Mouse (Mus musculus) CH12.LX (cell line): ENCODE measurements at regions not wholly inside any gene's neighbourhood (a gene's known extent, or its start where the extent isn't known, plus 50 kb on each side); places are given as distances from the start of the nearest gene placed in this dataset.

Experiments used
- CHD1 ChIP-seq: IDR thresholded peaks from 2 replicates; pipeline ENCODE4 v1.6.1; 2012; ENCODE audit warnings: low read depth, low read length, improper control_type of control experiment, inconsistent platforms
- CHD2 ChIP-seq: IDR thresholded peaks from 2 replicates; pipeline ENCODE4 v1.6.1; 2011; ENCODE audit warnings: low read length, improper control_type of control experiment
- E2F4 ChIP-seq: IDR thresholded peaks from 2 replicates; pipeline ENCODE4 v1.6.1; 2011; ENCODE audit warnings: low read depth, low read length, improper control_type of control experiment; ENCODE audit not compliant: insufficient replicate concordance
- EP300 ChIP-seq: IDR thresholded peaks from 2 replicates; pipeline ENCODE4 v1.6.1; 2011; ENCODE audit warnings: low read length, improper control_type of control experiment
- POLR2A ChIP-seq: IDR thresholded peaks from 2 replicates; pipeline ENCODE4 v1.6.1; 2011; ENCODE audit warnings: low read depth, mild to moderate bottlenecking, improper control_type of control experiment, low read length
- RAD21 ChIP-seq: IDR thresholded peaks from 2 replicates; pipeline ENCODE4 v1.6.1; 2011; ENCODE audit warnings: low read depth, mild to moderate bottlenecking, low read length, improper control_type of control experiment, moderate library complexity
- ZMIZ1 ChIP-seq: IDR thresholded peaks from 2 replicates; pipeline ENCODE4 v1.6.1; 2012; ENCODE audit warnings: low read depth, mild to moderate bottlenecking, inconsistent platforms, low read length, improper control_type of control experiment

- no peak for TF ChIP-seq ZMIZ1
- no peak for TF ChIP-seq CHD2
- TF ChIP-seq POLR2A: no peak
- TF ChIP-seq CHD1: no peak
- no peak for TF ChIP-seq RAD21
- TF ChIP-seq EP300: no peak
- TF ChIP-seq E2F4: no peak
These were observed 173.4 kb downstream of the Anxa1 start for GRCm38 (mm10) chr19:20217389-20217788.
